14 mouse cellular contexts compared by ENCODE assay signal in the genomic region with DNA sequence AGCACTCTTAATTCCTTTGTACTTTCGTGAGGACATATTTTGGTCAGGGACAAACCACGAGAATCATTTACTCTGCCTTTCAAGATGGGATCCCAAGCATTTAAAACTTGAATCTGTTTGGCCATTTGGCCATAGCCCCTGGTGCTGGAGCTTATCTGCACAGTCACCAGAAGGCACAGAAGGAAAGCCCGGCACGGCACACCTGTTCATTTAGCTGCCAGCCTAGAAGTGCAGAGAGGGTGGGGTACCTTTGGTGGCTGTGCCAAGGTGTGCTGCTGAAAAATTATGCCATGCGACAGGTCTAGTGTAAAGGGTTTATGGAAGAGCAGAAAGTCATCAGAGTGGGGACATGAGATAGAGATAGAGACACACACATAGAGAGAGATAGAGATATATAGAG. TPM values are rescaled to one million over a fixed set of nuclear protein-coding genes. Genes with fewer than 3 reads are reported as not detected.
"Had no signal": no experiment of that assay in that cellular context is flagged by ENCODE, and none has a peak within 500 bp of the region (broad histone marks: within the 10 kb centered on the region; RNA-seq: fewer than 3 reads in every experiment).

No protein-coding gene starts in this region.

- DNase-seq: gastrocnemius, postnatal 14 days; heart, adult 18-20 months; heart, postnatal 10 days; heart, postnatal 4 days; kidney, adult 18-20 months; kidney, adult 8-10 months; kidney, postnatal 10 days; kidney, postnatal 25 days; kidney, postnatal 4 days; liver; liver, embryonic 13.5 days; liver, postnatal 0 days had no signal

RNA-seq across cellular contexts. Expression of gene Hhip, which starts 53.4 kb away (rescaled TPM):
- total RNA-seq: granulocyte monocyte progenitor cell, adult 5-6 weeks; heart, adult 18-20 months; heart, adult 8-10 months had no signal
